Mouse (Mus musculus) right cerebral cortex, postnatal 10 days (tissue): ENCODE results near the gene Gdf15.
A peak's percentile ranks its signal among the peaks of the same experiment; 100 is the strongest.
"Not testable (repeated sequence)": the region's sequence is repeated elsewhere in the genome, so short reads cannot be mapped to it uniquely, and the experiment has no call there.

Source experiments
- DNase-seq, 2 experiments: peaks; one replicate each; pipeline ENCODE4 v3.0.0; 2021; ENCODE audit warnings: low spot score in 2 of 2

Gene Gdf15

GRCm38 (mm10) chr8:70587955-70588354, 44.3 kb downstream of the Gdf15 start:
- DNase-seq: not testable (repeated sequence)

GRCm38 (mm10) chr8:70585258-70585652, 47.0 kb downstream of the Gdf15 start:
- DNase-seq: peak in 1 of 2 experiments; percentile 73

GRCm38 (mm10) chr8:70584606-70585257, 47.5 kb downstream of the Gdf15 start:
- no peak for DNase-seq

GRCm38 (mm10) chr8:70583476-70584387, 48.5 kb downstream of the Gdf15 start:
- peak in 1 of 2 experiments; percentile 63 for DNase-seq
